Mouse (Mus musculus) thymus, adult 2 months (tissue): Measurements from ENCODE around the gene Kpnb1.

Experiments used
- CTCF ChIP-seq: fragments of 200-500 bp; IDR thresholded peaks from 2 replicates; pipeline ENCODE4 v1.5.1; 2012; ENCODE audit warnings: mild to moderate bottlenecking, control low read depth, low read length, moderate library complexity, borderline replicate concordance; ENCODE audit not compliant: control insufficient read depth, poor library complexity, insufficient read depth; ENCODE audit errors: extremely low read depth
- POLR2A ChIP-seq: fragments of 200-500 bp; IDR thresholded peaks from 2 replicates; pipeline ENCODE4 v1.6.1; 2012; ENCODE audit warnings: mild to moderate bottlenecking, low read length, control low read depth, moderate library complexity; ENCODE audit not compliant: control insufficient read depth, poor library complexity, insufficient read depth; ENCODE audit errors: extremely low read depth

DNA sequence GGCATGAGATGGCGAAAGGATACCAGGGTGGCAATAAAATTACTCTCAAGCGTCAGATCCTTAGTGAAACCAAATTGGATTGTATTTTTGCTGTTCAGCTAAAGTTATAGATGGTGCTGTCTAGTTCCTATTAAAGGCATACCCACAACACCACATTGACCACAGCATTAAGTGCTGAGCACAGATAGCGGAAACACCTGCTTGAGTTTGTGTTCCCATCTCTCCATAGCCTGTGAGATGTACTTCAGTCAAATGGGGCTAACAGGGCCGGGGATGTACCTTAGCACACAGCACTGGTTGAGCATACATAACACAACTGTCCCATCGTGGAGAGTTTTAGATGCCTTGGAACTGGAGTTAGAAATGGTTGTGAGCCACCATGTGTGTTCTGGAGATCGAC is 3.3 kb upstream of the Kpnb1 start:
- no peak for TF ChIP-seq CTCF
- TF ChIP-seq POLR2A, result no peak
